Mouse (Mus musculus) cerebellum, adult 2 months (tissue): Measurements from ENCODE around the gene Fam209.

Experiments
- CTCF ChIP-seq: fragments of 200-500 bp; IDR thresholded peaks from 2 replicates; pipeline ENCODE4 v1.5.1; 2011; ENCODE audit warnings: low read depth, mild to moderate bottlenecking, control low read depth, low read length, moderate library complexity, borderline replicate concordance; ENCODE audit not compliant: insufficient read depth
- POLR2A ChIP-seq: fragments of 200-500 bp; IDR thresholded peaks from 2 replicates; pipeline ENCODE4 v1.6.1; 2011; ENCODE audit warnings: low read length, control low read depth, borderline replicate concordance; ENCODE audit not compliant: insufficient read depth

- no peak for TF ChIP-seq POLR2A
- TF ChIP-seq CTCF: no peak
These were observed 11.7 kb upstream of the Fam209 start for GRCm38 (mm10) chr2:172460647-172461046.
